Mouse (Mus musculus): ENCODE measurements at regions not wholly inside any gene's neighbourhood (a gene's known extent, or its start where the extent isn't known, plus 50 kb on each side); places are given as distances from the start of the nearest gene placed in this dataset.
A peak's percentile ranks its signal among the peaks of the same experiment; 100 is the strongest.
"Not testable (repeated sequence)": the region's sequence is repeated elsewhere in the genome, so short reads cannot be mapped to it uniquely, and the experiment has no call there.

DNA sequence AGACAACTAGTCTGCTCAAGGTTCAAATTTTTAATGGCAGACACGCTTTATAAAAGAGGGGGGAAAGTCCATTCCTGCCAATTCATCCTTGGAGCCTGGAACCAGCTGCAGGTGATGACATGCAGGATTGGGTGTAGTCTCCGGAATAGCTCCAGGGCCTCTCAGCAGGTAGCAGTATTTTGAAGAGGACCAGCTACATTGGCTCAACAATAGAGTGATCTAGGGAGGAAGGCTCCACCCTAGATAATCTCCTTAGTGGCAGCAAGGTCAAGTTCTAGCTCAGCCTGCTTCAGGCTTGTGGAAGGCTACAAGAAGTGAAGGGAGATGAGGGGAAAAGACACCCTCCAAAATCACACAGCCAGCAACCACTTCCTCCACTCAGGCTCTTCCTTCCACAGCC is 1405.1 kb downstream of the 4930444P10Rik start:
- DNase-seq (ENCODE audit: low spot score) = not testable (repeated sequence)

GRCm38 (mm10) chr1:14686172-14686571 is 1407.0 kb downstream of the 4930444P10Rik start:
- no peak for DNase-seq (ENCODE audit: low spot score)

GRCm38 (mm10) chr1:14680443-14680842 is 1412.7 kb downstream of the 4930444P10Rik start:
- DNase-seq (ENCODE audit: low spot score) = no peak

DNA sequence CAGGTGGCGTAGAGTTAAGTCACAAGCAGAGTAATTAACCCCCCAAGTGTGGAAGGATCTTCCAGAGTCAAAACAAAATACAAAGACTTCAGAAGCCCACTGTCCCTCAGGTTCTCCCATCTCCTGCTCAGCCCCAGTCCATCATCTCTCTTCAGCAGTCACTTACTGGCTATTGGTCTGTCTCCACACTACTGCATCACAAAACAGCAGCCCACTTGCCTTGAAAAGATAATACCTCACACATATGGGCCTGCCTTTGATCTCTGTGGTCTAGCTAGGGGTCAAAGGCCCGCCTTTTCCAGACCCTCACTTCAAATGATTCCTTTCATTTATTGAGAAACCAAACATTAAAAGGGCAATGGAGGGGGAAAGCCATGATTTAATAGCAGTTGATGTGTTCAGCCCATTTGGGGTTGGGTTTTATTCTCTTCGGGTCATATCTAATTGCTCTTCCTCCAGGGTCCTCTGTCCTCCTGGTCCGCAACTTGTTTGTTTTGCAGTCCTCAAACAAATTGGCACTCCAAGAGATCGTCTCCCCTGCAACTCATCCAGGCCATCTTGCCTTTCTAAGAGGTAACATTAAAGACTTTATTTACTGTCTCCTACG is 1420.6 kb downstream of the 4930444P10Rik start:
- DNase-seq (ENCODE audit: low spot score) = no peak

GRCm38 (mm10) chr1:14662706-14663312 is 1430.3 kb downstream of the 4930444P10Rik start:
- no peak for DNase-seq (ENCODE audit: low spot score)

DNA sequence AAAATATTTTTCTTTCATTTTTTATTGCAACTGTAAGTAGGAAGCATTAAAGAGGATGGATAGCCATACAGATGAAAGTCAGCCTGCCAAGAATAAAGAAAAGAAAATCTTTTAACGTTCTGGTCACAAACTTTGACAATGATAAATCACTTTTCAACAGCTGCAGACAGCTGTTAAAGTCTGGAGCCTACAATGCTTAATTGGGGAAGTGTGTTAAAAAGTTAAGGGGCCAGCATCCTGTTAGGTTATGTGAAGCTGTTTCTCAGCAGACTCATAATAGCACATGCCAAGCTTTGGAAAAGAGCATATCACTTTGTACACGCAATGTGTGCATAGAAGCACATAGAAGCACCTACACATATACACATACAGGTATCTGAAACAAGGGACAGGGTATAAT is 1431.3 kb downstream of the 4930444P10Rik start:
- DNase-seq (ENCODE audit: low spot score) = no peak

DNA sequence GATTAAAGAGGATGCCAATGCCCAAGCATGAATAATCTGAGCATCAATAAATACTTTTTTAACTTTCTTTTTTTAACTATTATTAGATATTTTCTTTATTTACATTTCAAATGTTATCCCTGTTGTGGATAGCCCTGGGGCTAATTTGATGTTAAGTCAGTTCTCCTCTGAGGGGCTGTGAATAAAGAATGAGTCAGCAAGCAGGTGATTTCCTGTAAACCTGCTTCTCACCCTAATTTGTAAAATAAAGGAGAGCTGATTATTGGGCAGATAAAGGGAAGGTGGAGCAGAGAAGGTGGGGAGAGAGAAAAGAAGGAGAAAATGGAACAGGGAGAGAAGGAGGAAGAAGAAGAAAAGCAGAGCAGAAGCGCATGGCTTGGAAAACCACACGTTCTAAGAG is 1442.8 kb downstream of the 4930444P10Rik start:
- no peak for DNase-seq (ENCODE audit: low spot score)

DNA sequence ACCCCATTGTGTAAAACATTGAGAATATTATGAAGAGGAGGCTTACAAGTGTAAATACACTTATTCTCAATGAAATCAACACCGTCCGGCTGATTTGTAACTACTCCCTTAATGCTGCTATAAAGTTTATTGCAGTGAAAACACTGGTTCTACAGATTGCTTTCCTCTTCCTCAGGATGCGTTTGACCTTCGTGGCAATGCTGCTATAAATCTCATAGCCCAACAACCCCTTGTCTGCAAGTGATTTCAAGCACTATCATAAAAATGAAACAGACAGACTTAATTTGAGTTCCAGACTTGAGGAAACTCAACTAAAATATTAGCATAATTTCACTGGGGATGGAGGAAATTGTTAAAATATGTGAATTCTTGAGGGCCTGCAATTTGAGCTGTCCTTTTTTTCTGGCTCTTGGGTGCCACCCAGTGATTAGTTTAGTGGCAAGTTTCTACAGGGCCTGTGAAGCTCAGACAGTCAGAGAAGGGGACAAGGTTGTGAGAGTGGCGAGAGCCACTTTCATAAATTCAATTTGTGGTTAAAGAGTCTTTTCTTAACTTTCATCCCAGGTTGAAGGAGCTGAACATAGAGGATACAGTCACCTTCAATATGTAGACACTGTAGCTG is 1457.4 kb downstream of the 4930444P10Rik start:
- DNase-seq (ENCODE audit: low spot score) = peak; percentile 47

DNA sequence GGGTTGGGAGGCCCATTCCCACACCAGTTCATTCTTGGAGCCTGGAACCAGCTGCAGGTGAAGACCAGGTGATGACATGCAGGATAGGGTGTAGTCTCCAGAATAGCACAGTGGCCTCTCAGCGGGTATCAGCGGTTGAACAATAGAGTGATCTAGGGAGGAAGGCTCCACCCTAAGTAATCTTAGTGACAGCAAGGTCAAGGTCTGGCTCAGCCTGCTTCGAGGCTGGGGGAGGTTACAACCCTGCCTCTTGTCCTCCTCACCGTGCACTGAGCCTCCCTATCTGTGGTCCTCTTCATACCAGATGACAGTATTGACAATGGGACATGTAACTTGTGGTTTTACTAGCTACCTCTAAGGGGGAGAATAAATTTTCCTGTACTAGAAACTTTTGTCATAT is 1461.1 kb downstream of the 4930444P10Rik start:
- no peak for DNase-seq (ENCODE audit: low spot score)

DNA sequence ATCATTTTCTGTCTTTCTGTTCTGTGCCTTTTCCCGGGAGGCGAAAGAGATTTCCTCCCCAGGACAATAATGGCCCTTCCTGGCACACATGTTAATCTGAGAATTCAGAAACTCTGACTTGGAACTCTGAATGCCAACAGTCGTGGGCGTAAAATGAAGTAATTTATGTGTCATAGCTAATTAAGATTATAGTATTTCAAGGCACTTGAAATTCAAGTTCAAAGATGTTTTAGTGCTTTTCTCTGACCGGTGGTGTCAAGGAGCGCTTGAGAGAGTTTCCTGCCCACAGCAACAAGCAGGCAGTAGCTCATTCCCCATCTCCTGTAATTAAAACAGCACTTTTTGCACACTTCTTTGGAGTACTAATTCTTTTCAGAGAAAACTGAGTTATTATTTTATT is 1465.9 kb downstream of the 4930444P10Rik start:
- DNase-seq (ENCODE audit: low spot score) = no peak

- DNase-seq (ENCODE audit: low spot score) = no peak
Observed at GRCm38 (mm10) chr1:14626685-14627084, 1466.4 kb downstream of the 4930444P10Rik start.

DNA sequence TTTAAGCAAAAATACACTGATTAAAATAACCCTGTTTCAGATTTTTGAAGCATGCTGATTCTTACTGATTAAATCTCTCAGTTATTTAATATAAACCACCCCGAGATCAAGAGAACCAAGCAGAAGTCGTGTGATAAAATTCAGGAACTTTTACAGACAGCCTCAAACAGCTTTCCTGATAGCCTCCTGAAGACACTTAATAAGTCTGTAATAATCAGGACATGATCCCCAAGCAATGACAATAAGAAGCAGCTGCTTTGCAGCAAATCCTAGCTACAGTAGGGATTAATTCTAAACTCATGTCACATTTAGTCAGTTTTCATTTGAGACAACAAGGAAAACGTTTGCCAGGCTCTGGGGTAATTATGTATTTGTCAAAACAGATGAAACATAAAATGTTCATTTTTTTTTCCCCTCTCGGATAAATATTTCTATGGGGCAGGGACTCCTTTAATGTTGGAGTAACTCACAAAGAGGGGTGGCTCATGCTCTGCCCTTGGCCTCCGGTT is 1472.1 kb downstream of the 4930444P10Rik start:
- DNase-seq (ENCODE audit: low spot score) = no peak

- DNase-seq (ENCODE audit: low spot score) = no peak
Observed at GRCm38 (mm10) chr1:14613232-14613894, 1479.8 kb downstream of the 4930444P10Rik start.

GRCm38 (mm10) chr1:14609054-14609453 is 1484.1 kb downstream of the 4930444P10Rik start:
- no peak for DNase-seq (ENCODE audit: low spot score)

DNA sequence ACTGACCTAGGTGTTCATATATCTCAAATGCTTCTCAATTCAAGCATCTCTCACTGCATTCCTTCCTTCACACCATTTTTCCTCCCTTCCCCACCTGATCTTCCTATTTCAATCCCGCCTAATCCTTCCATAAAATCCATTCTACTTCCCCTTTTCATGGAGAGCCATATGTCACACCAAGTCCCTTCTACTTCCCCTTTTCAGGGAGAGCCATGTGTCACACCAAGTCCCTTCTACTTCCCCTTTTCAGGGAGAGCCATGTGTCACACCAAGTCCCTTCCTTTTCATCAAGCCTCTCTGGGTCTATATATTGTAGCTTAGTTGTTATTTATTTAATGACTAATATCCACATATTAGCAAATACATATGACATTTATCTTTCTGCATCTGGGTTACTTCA is 1497.2 kb downstream of the 4930444P10Rik start:
- no peak for DNase-seq (ENCODE audit: low spot score)

DNA sequence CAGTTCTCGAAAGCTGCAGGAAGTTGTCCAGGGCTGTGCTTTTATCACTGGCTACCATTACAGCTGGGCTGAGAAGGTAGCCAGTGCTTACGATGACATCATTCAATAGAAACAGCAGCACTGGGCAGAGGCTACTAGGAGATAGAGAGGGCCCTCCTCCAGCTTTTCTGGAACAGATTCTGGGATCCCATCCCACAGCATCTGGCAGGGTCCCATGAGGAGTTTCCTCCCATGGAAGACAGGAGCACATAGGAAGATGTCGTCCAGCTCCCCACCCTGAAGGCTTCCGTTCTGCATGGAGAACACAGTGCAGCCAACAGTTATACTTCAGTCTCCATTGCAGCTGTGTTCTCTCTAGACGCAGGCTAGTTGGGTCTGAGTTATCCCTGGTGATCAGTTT is 1503.2 kb downstream of the 4930444P10Rik start:
- peak; percentile 55 for DNase-seq (ENCODE audit: low spot score)

GRCm38 (mm10) chr1:14579376-14579775 is 1513.7 kb downstream of the 4930444P10Rik start:
- no peak for DNase-seq (ENCODE audit: low spot score)

- no peak for DNase-seq (ENCODE audit: low spot score)
Observed at GRCm38 (mm10) chr1:14576263-14576662, 1516.9 kb downstream of the 4930444P10Rik start.

DNA sequence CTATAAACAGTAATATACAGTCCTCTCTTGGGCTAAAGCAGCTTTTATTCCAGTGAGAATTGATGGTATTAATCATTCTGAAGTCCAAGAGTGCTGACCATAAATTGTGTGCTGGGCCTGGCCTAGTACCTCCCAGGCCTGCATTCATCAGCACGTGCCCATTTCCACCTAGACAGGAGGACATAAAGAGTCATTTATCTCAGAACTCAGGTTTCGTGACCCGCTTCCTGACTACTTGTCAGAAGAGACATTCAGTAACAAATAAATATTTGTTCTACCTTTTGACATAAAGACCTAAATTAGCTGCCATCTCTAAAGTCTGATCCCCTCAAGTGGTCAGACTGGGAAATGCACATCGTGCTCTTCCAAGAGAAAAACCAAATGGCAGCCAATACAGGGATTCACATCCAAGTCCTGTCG is 1522.6 kb downstream of the 4930444P10Rik start:
- DNase-seq (ENCODE audit: low spot score) = no peak

DNA sequence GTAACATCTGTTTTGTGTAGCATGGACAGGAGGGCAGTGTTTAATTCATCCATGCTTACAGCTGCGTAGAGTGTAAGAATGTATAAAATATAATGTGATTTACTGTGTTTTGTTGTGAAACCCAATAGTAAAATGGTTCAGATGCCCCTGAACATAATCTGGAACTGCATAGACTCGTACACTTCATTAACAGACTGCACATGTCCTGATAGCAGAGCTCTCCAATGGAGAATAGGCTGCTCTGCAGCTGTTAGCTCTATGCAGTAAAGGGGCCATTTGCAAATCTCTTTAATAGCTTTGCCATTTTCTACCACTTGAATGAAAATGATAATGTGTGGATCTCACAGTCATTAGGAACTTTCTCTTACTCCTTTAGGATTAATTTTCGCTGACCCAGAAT is 1523.0 kb downstream of the 4930444P10Rik start:
- no peak for DNase-seq (ENCODE audit: low spot score)

DNA sequence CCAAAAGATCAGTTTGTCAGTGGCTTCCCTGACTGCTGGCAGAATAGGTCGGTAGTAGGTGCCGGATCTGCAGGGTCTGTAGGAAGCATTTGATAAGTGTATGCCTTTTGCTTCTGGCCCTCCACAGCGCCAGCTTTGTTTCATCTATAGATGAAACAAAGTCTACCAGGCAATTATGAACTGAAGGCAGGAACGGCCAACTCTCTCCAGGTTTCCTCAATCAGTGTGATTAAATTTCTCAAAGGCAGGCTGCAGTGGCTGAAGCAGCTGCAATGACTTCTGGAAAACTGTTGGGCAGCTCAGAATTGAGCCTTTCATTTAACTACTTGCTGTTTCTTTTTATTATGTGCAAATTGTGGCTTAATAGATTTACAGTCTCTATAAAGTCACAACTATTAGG is 1526.1 kb downstream of the 4930444P10Rik start:
- no peak for DNase-seq (ENCODE audit: low spot score)

DNA sequence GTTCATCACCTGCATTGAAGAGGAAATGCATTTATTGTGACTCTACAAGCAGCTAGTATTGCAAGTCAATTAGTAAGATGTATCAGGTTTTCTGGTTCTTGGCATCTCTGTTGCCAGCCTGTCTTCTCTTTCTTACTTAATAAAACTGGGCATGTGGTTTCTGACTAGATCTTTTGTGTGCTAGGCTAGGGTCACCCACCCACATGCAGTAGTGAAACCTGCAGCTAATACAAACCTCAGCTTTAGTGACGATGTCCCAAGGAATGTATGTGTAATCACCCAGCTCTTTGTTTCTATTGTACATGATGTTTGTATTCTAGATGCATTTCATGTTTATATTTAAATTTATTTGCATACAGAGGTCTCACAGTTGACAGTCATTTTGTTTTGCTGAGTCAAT is 1526.7 kb downstream of the 4930444P10Rik start:
- no peak for DNase-seq (ENCODE audit: low spot score)
